Mouse (Mus musculus) stomach, postnatal 0 days (tissue): ENCODE measurements at regions not wholly inside any gene's neighbourhood (a gene's known extent, or its start where the extent isn't known, plus 50 kb on each side); places are given as distances from the start of the nearest gene placed in this dataset.

Source experiments
- CTCF ChIP-seq: IDR thresholded peaks from 2 replicates; pipeline ENCODE4 v1.5.1; 2016; ENCODE audit warnings: antibody characterized with exemption, low read depth, mild to moderate bottlenecking, moderate library complexity
- EP300 ChIP-seq: optimal IDR thresholded peaks from 2 replicates; pipeline ENCODE3; 2016; ENCODE audit warnings: antibody characterized with exemption

DNA sequence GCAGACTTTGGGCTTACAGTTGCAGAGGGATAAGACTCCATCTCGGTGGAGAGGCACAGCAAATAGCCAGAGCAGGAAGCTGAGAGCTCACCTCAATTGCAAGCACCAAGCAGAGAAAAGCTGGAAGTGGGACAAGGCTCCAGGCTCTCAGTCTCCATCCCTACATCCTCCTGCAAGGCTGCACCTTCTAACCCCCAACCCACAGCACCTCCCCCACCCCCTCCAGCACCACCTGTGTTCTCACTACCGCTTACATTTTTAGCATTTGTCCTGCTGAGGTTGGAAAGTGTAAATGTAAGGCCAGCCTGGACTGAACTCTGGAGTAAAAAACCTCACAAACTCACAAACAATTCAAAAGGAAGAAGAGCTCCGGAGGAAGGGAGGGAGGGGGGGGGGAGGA is 119.6 kb downstream of the Sox2 start:
- no peak for TF ChIP-seq CTCF
- no peak for TF ChIP-seq EP300
